Comparison of ENCODE assay signal across 28 mouse cellular contexts in genomic region chr5:89229606-89230005, GRCm38 (mm10).
"Had no signal": no experiment of that assay in that cellular context is flagged by ENCODE, and none has a peak within 500 bp of the region (broad histone marks: within the 10 kb centered on the region; RNA-seq: fewer than 3 reads in every experiment).

No protein-coding gene starts in this region.

- H3K4me2 ChIP-seq: embryonic facial prominence, embryonic 12.5 days; embryonic facial prominence, embryonic 13.5 days; embryonic facial prominence, embryonic 15.5 days; forebrain, embryonic 12.5 days; forebrain, embryonic 13.5 days; forebrain, embryonic 15.5 days had no signal

- H3K27me3 ChIP-seq: embryonic facial prominence, embryonic 12.5 days; embryonic facial prominence, embryonic 13.5 days; embryonic facial prominence, embryonic 15.5 days; forebrain, embryonic 12.5 days; forebrain, embryonic 13.5 days; forebrain, embryonic 15.5 days had no signal

- H3K27ac ChIP-seq: embryonic facial prominence, embryonic 10.5 days; embryonic facial prominence, embryonic 12.5 days; embryonic facial prominence, embryonic 13.5 days; embryonic facial prominence, embryonic 15.5 days; forebrain, embryonic 10.5 days; forebrain, embryonic 12.5 days; forebrain, embryonic 13.5 days; forebrain, embryonic 15.5 days; gastrocnemius, adult 2 months; heart, adult 2 months had no signal

- H3K4me1 ChIP-seq: embryonic facial prominence, embryonic 10.5 days; embryonic facial prominence, embryonic 12.5 days; embryonic facial prominence, embryonic 13.5 days; embryonic facial prominence, embryonic 15.5 days; forebrain, embryonic 10.5 days; forebrain, embryonic 12.5 days; forebrain, embryonic 13.5 days; forebrain, embryonic 15.5 days had no signal

- H3K36me3 ChIP-seq: embryonic facial prominence, embryonic 10.5 days; embryonic facial prominence, embryonic 12.5 days; embryonic facial prominence, embryonic 13.5 days; embryonic facial prominence, embryonic 15.5 days; forebrain, embryonic 10.5 days; forebrain, embryonic 12.5 days; forebrain, embryonic 15.5 days had no signal

- ATAC-seq: forebrain, embryonic 13.5 days; forebrain, embryonic 14.5 days; forebrain, embryonic 15.5 days; forebrain, embryonic 16.5 days; forebrain, postnatal 0 days had no signal

- H3K9me3 ChIP-seq: embryonic facial prominence, embryonic 10.5 days; embryonic facial prominence, embryonic 12.5 days; embryonic facial prominence, embryonic 13.5 days; embryonic facial prominence, embryonic 15.5 days; forebrain, embryonic 10.5 days; forebrain, embryonic 12.5 days; forebrain, embryonic 13.5 days; forebrain, embryonic 15.5 days had no signal

- H3K9ac ChIP-seq: embryonic facial prominence, embryonic 12.5 days; embryonic facial prominence, embryonic 13.5 days; embryonic facial prominence, embryonic 15.5 days; forebrain, embryonic 12.5 days; forebrain, embryonic 13.5 days; forebrain, embryonic 15.5 days; forebrain, postnatal 0 days had no signal

- DNase-seq: cerebellum, adult 2 months; cerebellum, adult 8-10 months; cerebellum, adult 9-10 months; cerebellum, adult 9-11 months; cerebellum, postnatal 10 days; cerebellum, postnatal 14 days; cerebellum, postnatal 25 days; cerebellum, postnatal 36 days; embryo, embryonic 11 days; forebrain, postnatal 0 days; gastrocnemius, adult 2 months; gastrocnemius, postnatal 10 days; gastrocnemius, postnatal 14 days; gastrocnemius, postnatal 25 days; gastrocnemius, postnatal 36 days; heart, adult 18-20 months; heart, adult 2 months had no signal

- H3K4me3 ChIP-seq: embryonic facial prominence, embryonic 10.5 days; embryonic facial prominence, embryonic 12.5 days; embryonic facial prominence, embryonic 13.5 days; embryonic facial prominence, embryonic 15.5 days; erythroblast, embryonic 14.5 days; forebrain, embryonic 10.5 days; forebrain, embryonic 12.5 days; forebrain, embryonic 13.5 days; forebrain, embryonic 15.5 days; gastrocnemius, adult 2 months; heart, adult 2 months had no signal
